Mouse (Mus musculus): ENCODE measurements at regions not wholly inside any gene's neighbourhood (a gene's known extent, or its start where the extent isn't known, plus 50 kb on each side); places are given as distances from the start of the nearest gene placed in this dataset.

GRCm38 (mm10) chr6:100390258-100390910, 103.1 kb upstream of the Rybp start:
- CTCF ChIA-PET, result no interaction called here

- CTCF ChIA-PET, result no interaction called here
Observed at GRCm38 (mm10) chr6:100387042-100387441, 99.8 kb upstream of the Rybp start.

GRCm38 (mm10) chr6:100385640-100386039, 98.4 kb upstream of the Rybp start:
- CTCF ChIA-PET, result no interaction called here

- CTCF ChIA-PET, result no interaction called here
Observed at GRCm38 (mm10) chr6:100381046-100381445, 93.8 kb upstream of the Rybp start.

- CTCF ChIA-PET, result no interaction called here
Observed at GRCm38 (mm10) chr6:100380536-100380935, 93.3 kb upstream of the Rybp start.

- CTCF ChIA-PET, result no interaction called here
Observed at GRCm38 (mm10) chr6:100379792-100380191, 92.5 kb upstream of the Rybp start.

- CTCF ChIA-PET, result no interaction called here
Observed at GRCm38 (mm10) chr6:100378533-100378874, 91.2 kb upstream of the Rybp start.

GRCm38 (mm10) chr6:100377828-100378532, 90.7 kb upstream of the Rybp start:
- CTCF ChIA-PET, result no interaction called here

GRCm38 (mm10) chr6:100376656-100377055, 89.4 kb upstream of the Rybp start:
- CTCF ChIA-PET, result no interaction called here

- CTCF ChIA-PET, result interaction anchor here (1.3 kb wide), 1 partner anchor 43 kb away, joined by 3 read pairs; no protein-coding TSS in a partner anchor
Observed at GRCm38 (mm10) chr6:100370828-100371227, 83.5 kb upstream of the Rybp start.

- CTCF ChIA-PET, result interaction anchor here (1.3 kb wide), 1 partner anchor 43 kb away, joined by 3 read pairs; no protein-coding TSS in a partner anchor
Observed at GRCm38 (mm10) chr6:100370358-100370757, 83.1 kb upstream of the Rybp start.

- CTCF ChIA-PET, result no interaction called here
Observed at GRCm38 (mm10) chr6:100366231-100366630, 78.9 kb upstream of the Rybp start.

- CTCF ChIA-PET, result no interaction called here
Observed at GRCm38 (mm10) chr6:100365791-100366190, 78.5 kb upstream of the Rybp start.

- CTCF ChIA-PET, result no interaction called here
Observed at GRCm38 (mm10) chr6:100363683-100364082, 76.4 kb upstream of the Rybp start.

GRCm38 (mm10) chr6:100356617-100357399, 69.5 kb upstream of the Rybp start:
- CTCF ChIA-PET, result interaction anchor here (0.6 kb wide), 1 partner anchor 454 kb away, joined by 4 read pairs; no protein-coding TSS in a partner anchor

GRCm38 (mm10) chr6:100355858-100356257, 68.6 kb upstream of the Rybp start:
- CTCF ChIA-PET, result no interaction called here

GRCm38 (mm10) chr6:100347481-100347880, 60.2 kb upstream of the Rybp start:
- CTCF ChIA-PET, result no interaction called here

- CTCF ChIA-PET, result no interaction called here
Observed at GRCm38 (mm10) chr6:100345073-100345472, 57.8 kb upstream of the Rybp start.

- CTCF ChIA-PET, result no interaction called here
Observed at GRCm38 (mm10) chr6:100341305-100342290, 54.3 kb upstream of the Rybp start.

- CTCF ChIA-PET, result no interaction called here
Observed at GRCm38 (mm10) chr6:100338291-100338690, 51.0 kb upstream of the Rybp start.
